Mouse (Mus musculus) MEL (cell line): Measurements from ENCODE around the gene Rnf130. TPM values are rescaled to one million over a fixed set of nuclear protein-coding genes. Genes with fewer than 3 reads are reported as not detected.
A peak's percentile ranks its signal among the peaks of the same experiment; 100 is the strongest.

Experiments
- DNase-seq: peaks from one replicate; pipeline ENCODE4 v3.0.0; 2011; ENCODE audit warnings: low read depth, low spot score
- H3K27ac ChIP-seq: 2 replicates; pipeline ENCODE4 v1.5.1; 2012; ENCODE audit warnings: low read depth, mild to moderate bottlenecking, control low read depth, low read length, moderate library complexity; ENCODE audit not compliant: control insufficient read depth
- H3K27me3 ChIP-seq, 2 experiments: fragments of 150-350 bp in 1 of 2; sonication (generic) in 1 of 2; 2 replicates each; pipeline ENCODE4 v1.6.1; 2012; ENCODE audit warnings: low read length in 2 of 2, mild to moderate bottlenecking in 2 of 2, improper control_type of control experiment in 1 of 2, moderate library complexity in 1 of 2; ENCODE audit not compliant: insufficient read depth in 2 of 2, control insufficient read depth in 1 of 2
- H3K36me3 ChIP-seq, 2 experiments: 2 replicates each; pipeline ENCODE4 v1.6.1; 2012 to 2014; ENCODE audit warnings: low read length in 2 of 2, improper control_type of control experiment in 1 of 2, inconsistent platforms in 1 of 2, mild to moderate bottlenecking in 1 of 2; ENCODE audit not compliant: insufficient read depth in 2 of 2, control insufficient read depth in 1 of 2
- H3K4me1 ChIP-seq, 2 experiments: fragments of 150-350 bp in 1 of 2; sonication (generic) in 1 of 2; 2 replicates each; pipeline ENCODE4 v1.6.1; 2012; ENCODE audit warnings: low read length in 2 of 2, improper control_type of control experiment in 1 of 2, mild to moderate bottlenecking in 1 of 2; ENCODE audit not compliant: insufficient read depth in 2 of 2, control insufficient read depth in 1 of 2
- H3K4me3 ChIP-seq, 2 experiments: fragments of 150-350 bp in 1 of 2; sonication (generic) in 1 of 2; 2 replicates each; pipeline ENCODE4 v1.5.1; 2012; ENCODE audit warnings: low read depth in 2 of 2, low read length in 2 of 2, mild to moderate bottlenecking in 2 of 2, moderate library complexity in 2 of 2, control low read depth in 1 of 2, improper control_type of control experiment in 1 of 2; ENCODE audit not compliant: control insufficient read depth in 1 of 2, insufficient read depth in 1 of 2
- H3K79me2 ChIP-seq: 2 replicates; pipeline ENCODE4 v1.6.1; 2012; ENCODE audit warnings: mild to moderate bottlenecking, low read length, moderate library complexity; ENCODE audit not compliant: control insufficient read depth, poor library complexity, insufficient read depth
- H3K9ac ChIP-seq: 2 replicates; pipeline ENCODE4 v1.6.1; 2012; ENCODE audit warnings: low read depth, mild to moderate bottlenecking, control low read depth, low read length, moderate library complexity; ENCODE audit not compliant: control insufficient read depth, poor library complexity, severe bottlenecking
- H3K9me3 ChIP-seq: fragments of 150-350 bp; sonication (generic); replicated peaks from 2 replicates; pipeline ENCODE4 v1.6.1; 2012; ENCODE audit warnings: mild to moderate bottlenecking, low read length, improper control_type of control experiment, moderate library complexity; ENCODE audit not compliant: insufficient read depth
- E2F4 ChIP-seq: IDR thresholded peaks from 2 replicates; pipeline ENCODE4 v1.6.1; 2011; ENCODE audit warnings: low read depth, low read length, improper control_type of control experiment, borderline replicate concordance
- ELF1 ChIP-seq: IDR thresholded peaks from 2 replicates; pipeline ENCODE4 v1.6.1; 2014; ENCODE audit warnings: low read depth, mild to moderate bottlenecking, inconsistent platforms, low read length, improper control_type of control experiment, moderate library complexity
- EP300 ChIP-seq, 2 experiments: IDR thresholded peaks; 2 replicates each; pipeline ENCODE4 v1.6.1; 2011; ENCODE audit warnings: improper control_type of control experiment in 2 of 2, low read length in 2 of 2, low read depth in 1 of 2, mild to moderate bottlenecking in 1 of 2
- ETS1 ChIP-seq: IDR thresholded peaks from 2 replicates; pipeline ENCODE4 v1.6.1; 2012; ENCODE audit warnings: low read depth, mild to moderate bottlenecking, inconsistent platforms, low read length, improper control_type of control experiment, moderate library complexity
- GATA1 ChIP-seq: IDR thresholded peaks from 2 replicates; pipeline ENCODE4 v1.6.1; 2011; ENCODE audit warnings: low read depth, low read length, improper control_type of control experiment
- HCFC1 ChIP-seq: IDR thresholded peaks from 2 replicates; pipeline ENCODE4 v1.6.1; 2012; ENCODE audit warnings: low read depth, mild to moderate bottlenecking, inconsistent platforms, low read length, improper control_type of control experiment, moderate library complexity
- JUND ChIP-seq: IDR thresholded peaks from 2 replicates; pipeline ENCODE4 v1.6.1; 2011; ENCODE audit warnings: low read depth, mild to moderate bottlenecking, improper control_type of control experiment, low read length
- KAT2A ChIP-seq: conservative IDR thresholded peaks from 2 replicates; pipeline ENCODE4 v1.6.1; 2012; ENCODE audit warnings: low read depth, low read length, improper control_type of control experiment, inconsistent platforms
- MAFK ChIP-seq: IDR thresholded peaks from 2 replicates; pipeline ENCODE4 v1.6.1; 2011; ENCODE audit warnings: low read depth, mild to moderate bottlenecking, low read length, improper control_type of control experiment, borderline replicate concordance
- MAX ChIP-seq: IDR thresholded peaks from 2 replicates; pipeline ENCODE4 v1.6.1; 2011; ENCODE audit warnings: low read length, improper control_type of control experiment
- MAZ ChIP-seq: IDR thresholded peaks from 2 replicates; pipeline ENCODE4 v1.6.1; 2012; ENCODE audit warnings: low read depth, mild to moderate bottlenecking, inconsistent platforms, low read length, improper control_type of control experiment
- MEF2A ChIP-seq: IDR thresholded peaks from 2 replicates; pipeline ENCODE4 v1.6.1; 2014; ENCODE audit warnings: low read depth, mild to moderate bottlenecking, inconsistent platforms, low read length, improper control_type of control experiment; ENCODE audit not compliant: poor library complexity, insufficient replicate concordance, severe bottlenecking; ENCODE audit errors: extremely low read depth
- MXI1 ChIP-seq: IDR thresholded peaks from 2 replicates; pipeline ENCODE4 v1.6.1; 2011; ENCODE audit warnings: mild to moderate bottlenecking, low read depth, low read length, improper control_type of control experiment
- MYB ChIP-seq: IDR thresholded peaks from 2 replicates; pipeline ENCODE4 v1.6.1; 2011; ENCODE audit warnings: mild to moderate bottlenecking, low read depth, low read length, improper control_type of control experiment
- MYC ChIP-seq: IDR thresholded peaks from 2 replicates; pipeline ENCODE4 v1.6.1; 2011; ENCODE audit warnings: low read depth, mild to moderate bottlenecking, low read length, improper control_type of control experiment, moderate library complexity
- NRF1 ChIP-seq: IDR thresholded peaks from 2 replicates; pipeline ENCODE4 v1.6.1; 2014; ENCODE audit warnings: low read depth, mild to moderate bottlenecking, inconsistent platforms, low read length, improper control_type of control experiment, moderate library complexity; ENCODE audit not compliant: poor library complexity, insufficient read depth, severe bottlenecking
- POLR2A ChIP-seq, 2 experiments: IDR thresholded peaks; 2 replicates each; pipeline ENCODE4 v1.6.1; 2011 to 2012; ENCODE audit warnings: low read length in 2 of 2, mild to moderate bottlenecking in 2 of 2, control low read depth in 1 of 2, improper control_type of control experiment in 1 of 2, low read depth in 1 of 2, moderate library complexity in 1 of 2; ENCODE audit not compliant: control insufficient read depth in 1 of 2, insufficient read depth in 1 of 2, poor library complexity in 1 of 2
- POLR2AphosphoS2 ChIP-seq: IDR thresholded peaks from 2 replicates; pipeline ENCODE4 v1.6.1; 2011; ENCODE audit warnings: low read length, improper control_type of control experiment
- POLR2AphosphoS5 ChIP-seq: IDR thresholded peaks from 2 replicates; pipeline ENCODE4 v1.6.1; 2012; ENCODE audit warnings: low read depth, borderline replicate concordance, mild to moderate bottlenecking, inconsistent platforms, low read length, moderate library complexity, mixed read lengths
- RAD21 ChIP-seq: IDR thresholded peaks from 2 replicates; pipeline ENCODE4 v1.6.1; 2011; ENCODE audit warnings: mild to moderate bottlenecking, low read depth, low read length, improper control_type of control experiment
- RCOR1 ChIP-seq: IDR thresholded peaks from 2 replicates; pipeline ENCODE4 v1.6.1; 2012; ENCODE audit warnings: low read depth, mild to moderate bottlenecking, inconsistent platforms, low read length, improper control_type of control experiment
- SIN3A ChIP-seq: IDR thresholded peaks from 2 replicates; pipeline ENCODE4 v1.6.1; 2012; ENCODE audit warnings: low read length, improper control_type of control experiment, inconsistent platforms
- SMC3 ChIP-seq: IDR thresholded peaks from 2 replicates; pipeline ENCODE4 v1.6.1; 2011; ENCODE audit warnings: low read depth, low read length, improper control_type of control experiment
- TAL1 ChIP-seq: IDR thresholded peaks from 2 replicates; pipeline ENCODE4 v1.6.1; 2012; ENCODE audit warnings: mild to moderate bottlenecking, inconsistent platforms, low read length, moderate library complexity, mixed read lengths
- TCF12 ChIP-seq: IDR thresholded peaks from 2 replicates; pipeline ENCODE4 v1.6.1; 2014; ENCODE audit warnings: low read depth, mild to moderate bottlenecking, inconsistent platforms, low read length, improper control_type of control experiment, moderate library complexity
- UBTF ChIP-seq: IDR thresholded peaks from 2 replicates; pipeline ENCODE4 v1.6.1; 2012; ENCODE audit warnings: low read depth, mild to moderate bottlenecking, inconsistent platforms, low read length, improper control_type of control experiment, moderate library complexity, borderline replicate concordance; ENCODE audit not compliant: insufficient read depth
- USF1 ChIP-seq: IDR thresholded peaks from 2 replicates; pipeline ENCODE4 v1.6.1; 2014; ENCODE audit warnings: low read depth, mild to moderate bottlenecking, inconsistent platforms, low read length, improper control_type of control experiment, moderate library complexity
- USF2 ChIP-seq, 2 experiments: IDR thresholded peaks; 2 replicates each; pipeline ENCODE4 v1.6.1; 2011 to 2012; ENCODE audit warnings: improper control_type of control experiment in 2 of 2, low read length in 2 of 2, borderline replicate concordance in 1 of 2, inconsistent platforms in 1 of 2, low read depth in 1 of 2, mild to moderate bottlenecking in 1 of 2; ENCODE audit not compliant: insufficient read depth in 1 of 2
- ZC3H11A ChIP-seq: IDR thresholded peaks from 2 replicates; pipeline ENCODE4 v1.6.1; 2012; ENCODE audit warnings: low read depth, mild to moderate bottlenecking, inconsistent platforms, low read length, improper control_type of control experiment
- ZKSCAN1 ChIP-seq: IDR thresholded peaks from 2 replicates; pipeline ENCODE4 v1.6.1; 2012; ENCODE audit warnings: low read depth, mild to moderate bottlenecking, inconsistent platforms, low read length, improper control_type of control experiment, moderate library complexity
- ZMIZ1 ChIP-seq: IDR thresholded peaks from 2 replicates; pipeline ENCODE4 v1.6.1; 2012; ENCODE audit warnings: low read depth, mild to moderate bottlenecking, inconsistent platforms, low read length, improper control_type of control experiment, moderate library complexity
- polyA plus RNA-seq, 2 experiments: library from polyadenylated mRNA; stranded (reverse) in 1 of 2; unstranded in 1 of 2; fragments of >175 nt in 1 of 2; fragments of >200 nt in 1 of 2; gene quantifications; 2 replicates each; pipeline versions ENCODE4 v1.2.1 to v1.2.4; 2012; ENCODE audit warnings: low replicate concordance in 2 of 2, low read depth in 1 of 2; ENCODE audit not compliant: insufficient read length in 2 of 2, insufficient read depth in 1 of 2, missing spikeins in 1 of 2
- total RNA-seq: library from RNA; depleted of rRNA; stranded (reverse); fragments of 300-350 nt; gene quantifications from 2 replicates; pipeline ENCODE4 v1.2.3, GENCODE M21; 2012

Rnf130 gene
- total and polyA plus RNA-seq, 3 experiments = 59.5 to 507 (median 78.2) TPM

- TF ChIP-seq E2F4 (no peak), POLR2A (IDR thresholded peaks at IDR 0.05; ENCODE audit: control insufficient read depth in 1 of 2, insufficient read depth in 1 of 2, low read depth in 1 of 2, low read length in 2 of 2, poor library complexity in 1 of 2) (no peak), TAL1 (no peak), ZMIZ1 (no peak), ELF1 (no peak), SMC3 (peak; percentile 95), JUND (no peak; the same call in 1 of the 2 replicates), MYB (no peak), RAD21 (peak; percentile 98), ETS1 (no peak; the same call in 1 of the 2 replicates), HCFC1 (no peak)
- TF ChIP-seq, all 39 proteins: peak for 11
Observed at GRCm38 (mm10) chr11:49986277-49987036, 38.7 kb upstream of the Rnf130 start (continued).

GRCm38 (mm10) chr11:49994536-49994935 lies 30.6 kb upstream of the Rnf130 start:
- peaks cover 25 to 42% of the 10 kb centered on the region in 2 experiments for H3K4me1 ChIP-seq
- no peaks in the 10 kb centered on the region for H3K9me3 ChIP-seq
- H3K27me3 ChIP-seq = no peaks in the 10 kb centered on the region
- H3K4me3 ChIP-seq = no peak overlapping the region
- no peak overlapping the region for H3K9ac ChIP-seq
- peaks cover 0 to 41% of the 10 kb centered on the region in 2 experiments; a peak in 2 of 4 replicates for H3K36me3 ChIP-seq
- H3K79me2 ChIP-seq = no peaks in the 10 kb centered on the region
- H3K27ac ChIP-seq = peak overlapping the region; percentile 79
- DNase-seq = peak; percentile 96
- TF ChIP-seq SMC3 (no peak), MEF2A (0 out of 2 replicates have a peak, but pooled peaks have one; percentile 52), RAD21 (no peak), MAFK (peak; percentile 87), GATA1 (peak; percentile 99), USF1 (no peak), USF2 (IDR thresholded peaks at IDR 0.05; ENCODE audit: borderline replicate concordance in 1 of 2, insufficient read depth in 1 of 2, low read depth in 1 of 2, low read length in 2 of 2) (no peak), E2F4 (no peak), POLR2AphosphoS2 (no peak), KAT2A (0 out of 2 replicates have a peak, but pooled peaks have one; percentile 35), ZC3H11A (no peak), POLR2AphosphoS5 (no peak), RCOR1 (peak; percentile 99), TAL1 (peak; percentile 92), NRF1 (0 out of 2 replicates have a peak, but pooled peaks have one; percentile 7), EP300 (IDR thresholded peaks at IDR 0.05; ENCODE audit: low read depth in 1 of 2, low read length in 2 of 2) (peak; percentile 98 to 99), MYC (peak; percentile 63; the same call in 1 of the 2 replicates), ETS1 (peak; percentile 97), JUND (peak; percentile 86), ZKSCAN1 (no peak), UBTF (no peak), MXI1 (peak; percentile 51; the same call in 1 of the 2 replicates), MAX (peak; percentile 61; the same call in 1 of the 2 replicates), ELF1 (peak; percentile 93), SIN3A (peak; percentile 90), HCFC1 (peak; percentile 59; the same call in 1 of the 2 replicates), ZMIZ1 (0 out of 2 replicates have a peak, but pooled peaks have one; percentile 71), MAZ (peak; percentile 81), TCF12 (peak; percentile 99)
